Mouse (Mus musculus) R1 (cell line): ENCODE data around the gene Srsf4.

Experiments used
- DNase-seq: peaks from one replicate; pipeline ENCODE4 v3.0.0-alpha.2; 2018; ENCODE audit warnings: low read depth, low spot score

Srsf4 gene

DNA sequence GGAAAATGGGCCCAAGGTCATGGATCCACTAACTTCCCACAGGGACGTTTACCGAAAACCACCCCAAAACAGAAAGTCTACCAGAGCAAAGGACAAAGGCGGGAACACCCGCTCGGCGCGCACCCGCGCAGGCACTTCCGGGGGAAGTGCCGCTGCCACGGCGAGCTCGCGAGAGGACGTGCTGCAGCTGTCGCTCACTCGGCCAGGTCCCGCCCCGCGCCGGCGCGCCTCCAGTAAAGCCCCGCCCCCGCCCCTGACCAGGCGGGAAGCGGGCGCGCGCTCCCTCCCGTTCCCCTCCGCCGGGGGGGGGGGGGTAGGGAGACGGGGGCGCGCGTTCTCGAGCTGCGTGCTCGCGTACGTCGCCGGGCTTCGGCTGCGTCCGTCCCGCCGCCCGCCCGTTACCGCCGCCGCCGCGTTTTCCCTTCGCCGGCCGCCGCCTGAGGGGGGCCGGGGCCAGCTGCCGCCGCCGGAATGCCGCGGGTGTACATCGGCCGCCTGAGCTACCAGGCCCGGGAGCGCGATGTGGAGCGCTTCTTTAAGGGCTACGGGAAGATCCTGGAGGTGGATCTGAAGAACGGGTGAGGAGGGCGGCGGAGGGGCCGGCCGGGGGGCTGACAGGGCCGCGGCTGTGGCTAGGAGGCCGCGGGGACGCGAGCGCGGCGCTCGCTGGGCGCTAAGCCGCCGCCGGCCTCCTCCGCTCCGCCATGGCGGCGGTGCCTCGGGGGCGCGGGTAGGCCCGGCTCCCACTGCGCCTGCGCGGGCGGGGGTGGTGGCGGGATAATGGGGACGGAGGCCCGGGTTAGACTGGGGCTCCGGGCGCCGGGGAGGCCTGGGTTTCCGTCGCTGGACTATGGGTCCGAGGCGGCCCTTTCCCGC lies at the start of gene Srsf4:
Srsf4 (plus strand) TSS at position 325 of the 876 bp plus-strand sequence.
- DNase-seq = peak; percentile 95

DNA sequence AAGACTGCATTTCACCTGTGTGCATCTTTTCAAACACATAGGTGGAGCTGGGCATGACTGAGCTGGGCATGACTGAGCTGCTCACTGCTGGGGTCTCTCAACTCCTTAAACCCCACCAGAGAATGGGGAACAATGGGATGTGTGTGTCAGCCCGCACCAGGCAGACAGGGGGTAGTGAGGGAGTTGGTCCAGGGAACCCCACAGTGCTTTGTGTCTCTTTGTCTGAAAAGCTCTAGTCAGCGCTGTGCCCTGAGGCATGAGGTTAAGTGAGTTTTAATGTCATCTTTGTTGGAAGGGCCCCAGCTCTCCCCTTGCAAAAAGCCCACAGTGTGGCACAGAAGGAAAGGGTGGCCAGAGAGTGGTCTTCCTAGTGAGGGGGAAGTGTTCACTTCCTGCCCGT lies 48.5 kb upstream of the Srsf4 start:
- DNase-seq = no peak

DNA sequence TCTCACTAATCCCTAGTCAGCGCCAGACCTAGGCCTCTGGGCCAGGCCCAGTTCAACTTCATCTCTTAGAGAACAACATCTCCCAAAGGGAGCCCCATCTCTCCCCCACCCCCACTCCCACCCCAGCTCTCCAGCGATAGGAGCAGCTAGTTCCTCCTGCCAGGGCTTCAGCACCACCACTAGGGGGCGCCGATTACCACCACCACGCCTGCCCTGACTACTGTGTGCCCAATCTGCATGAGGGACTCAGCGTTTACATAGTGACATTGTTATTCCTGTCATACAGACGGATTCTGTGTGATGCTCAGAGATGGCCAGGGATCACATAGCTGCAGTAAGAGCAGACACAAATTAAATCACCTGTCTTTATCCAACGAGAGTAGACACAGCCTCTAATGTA lies 47.6 kb upstream of the Srsf4 start:
- peak; percentile 43 for DNase-seq

- peak; percentile 79 for DNase-seq
These were observed 46.5 kb upstream of the Srsf4 start for GRCm38 (mm10) chr4:131826905-131827304.

GRCm38 (mm10) chr4:131829123-131829522 lies 44.3 kb upstream of the Srsf4 start:
- no peak for DNase-seq

GRCm38 (mm10) chr4:131831546-131832045 lies 41.8 kb upstream of the Srsf4 start:
- no peak for DNase-seq

GRCm38 (mm10) chr4:131832759-131833407 lies 40.5 kb upstream of the Srsf4 start:
- no peak for DNase-seq

GRCm38 (mm10) chr4:131833971-131834609 lies 39.3 kb upstream of the Srsf4 start:
- DNase-seq = peak; percentile 34

GRCm38 (mm10) chr4:131836351-131836881 lies 37.0 kb upstream of the Srsf4 start:
- DNase-seq = peak; percentile 39

DNA sequence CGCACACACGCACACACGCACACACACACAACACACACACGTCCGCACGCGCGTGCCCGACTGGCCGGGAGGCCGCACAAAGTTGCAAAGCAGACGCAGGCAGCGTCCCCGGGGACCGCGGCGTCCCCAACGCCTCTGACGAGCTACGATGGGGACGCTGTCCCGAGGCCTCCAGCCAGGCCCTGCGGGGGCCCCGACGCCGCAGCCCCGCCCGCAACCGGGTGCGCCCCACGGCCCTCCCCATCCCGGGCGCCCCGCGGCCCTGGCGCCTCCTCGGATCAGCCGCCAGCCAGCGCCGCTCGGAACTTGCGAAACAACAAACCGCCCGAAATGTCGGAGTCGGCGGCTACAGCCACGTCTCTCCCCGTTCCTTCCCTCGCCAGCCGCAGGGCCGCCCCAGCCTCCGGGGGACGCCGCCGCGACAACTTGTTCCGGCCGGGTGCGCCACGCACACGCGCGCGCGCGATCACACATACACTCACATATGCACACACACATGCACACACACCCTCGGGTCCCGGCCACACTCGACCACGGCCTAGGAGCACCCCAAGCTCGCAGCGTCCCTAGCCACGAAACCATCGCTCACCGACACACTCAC lies 36.4 kb upstream of the Srsf4 start:
- DNase-seq = no peak

DNA sequence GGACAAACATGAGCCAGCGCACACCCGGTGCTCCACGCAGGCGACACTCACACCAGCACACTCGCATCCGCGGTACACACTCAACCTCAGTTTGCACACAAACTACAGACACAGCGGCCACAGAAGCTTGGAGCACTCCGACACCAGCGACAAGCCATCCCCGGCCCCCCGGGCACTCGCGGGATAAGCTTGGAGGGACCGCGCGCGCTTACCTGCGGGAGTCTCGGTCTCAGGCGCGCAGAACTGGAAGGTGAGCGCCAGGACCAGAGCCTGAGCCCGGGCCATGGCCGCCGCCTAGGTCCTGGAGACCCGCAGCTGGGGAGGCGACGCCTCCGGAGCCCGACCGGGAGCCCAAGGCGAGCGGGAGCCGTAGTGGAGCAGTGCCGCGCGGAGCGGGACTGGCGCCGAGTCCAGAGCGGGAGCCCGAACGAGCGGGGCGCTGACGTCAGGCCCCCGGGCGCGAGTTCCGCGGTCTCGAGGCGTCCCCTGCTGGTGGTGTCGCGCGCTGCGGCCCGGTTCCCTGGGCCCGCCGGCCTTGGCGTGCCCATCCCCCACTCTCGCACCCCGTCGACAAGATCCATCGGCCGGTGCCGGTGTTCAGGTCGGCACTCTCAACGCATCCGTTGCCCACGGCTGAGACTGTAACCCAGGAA lies 35.4 kb upstream of the Srsf4 start, which contains the start of gene Ptpru:
Ptpru (minus strand) TSS at position 417 of the 653 bp plus-strand sequence.
- peak; percentile 75 for DNase-seq

DNA sequence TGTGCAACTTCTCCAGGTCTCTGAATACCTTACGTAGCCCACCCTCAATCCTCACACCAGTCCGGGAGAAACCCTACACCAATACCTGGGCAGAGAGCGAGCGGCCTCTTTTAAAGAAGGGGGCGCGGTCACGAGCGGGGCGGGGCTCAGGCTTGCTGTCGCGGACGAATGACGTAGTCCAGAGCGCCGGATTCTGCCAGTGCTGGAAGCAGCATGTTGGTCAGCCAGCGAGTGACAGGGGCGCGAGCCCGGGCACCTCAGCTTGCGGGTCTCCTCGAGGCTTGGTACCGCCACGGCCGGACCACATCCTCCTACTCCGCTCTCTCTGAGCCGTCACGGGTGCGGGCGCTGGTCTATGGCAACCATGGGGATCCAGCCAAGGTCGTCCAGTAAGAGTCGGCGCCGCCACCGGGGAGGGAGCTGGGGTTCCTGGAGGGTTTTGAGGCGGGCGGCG lies 30.1 kb upstream of the Srsf4 start, which contains the start of gene Mecr:
Mecr (plus strand) TSS at position 181 of the 454 bp plus-strand sequence.
- peak; percentile 94 for DNase-seq

GRCm38 (mm10) chr4:131845991-131846778 lies 27.2 kb upstream of the Srsf4 start:
- DNase-seq = no peak

GRCm38 (mm10) chr4:131848082-131848481 lies 25.3 kb upstream of the Srsf4 start:
- no peak for DNase-seq

DNA sequence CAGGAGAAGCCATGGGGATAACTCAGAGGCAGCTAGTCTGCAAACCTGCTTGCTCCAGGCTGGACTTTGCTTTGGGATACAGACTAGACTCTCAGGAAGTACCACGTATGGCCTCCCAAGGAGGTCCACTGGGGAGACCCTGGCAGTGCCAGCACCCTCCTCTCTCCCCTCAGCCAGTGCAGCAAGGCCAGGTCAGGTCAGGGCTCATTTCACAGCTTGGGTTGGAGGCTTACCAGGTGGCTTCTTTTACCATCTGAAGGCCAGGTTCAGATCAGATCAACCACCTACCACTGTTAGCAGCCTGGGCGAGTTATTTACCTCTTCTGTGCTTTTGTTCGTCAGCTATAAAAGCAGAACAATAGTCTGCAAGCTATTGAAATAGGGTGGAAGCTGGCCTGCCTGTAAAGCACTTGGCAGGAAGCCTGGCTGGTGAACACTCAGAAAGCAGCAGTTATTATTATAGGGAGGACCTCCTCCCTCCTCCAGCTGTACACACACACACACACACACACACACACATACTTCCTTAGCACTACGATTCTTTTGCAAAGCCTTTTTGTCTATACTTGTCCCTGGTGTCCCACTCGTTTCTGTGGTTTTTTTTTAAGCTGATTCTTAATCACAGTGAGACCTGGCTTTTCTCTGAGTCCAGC lies 23.3 kb upstream of the Srsf4 start:
- no peak for DNase-seq

GRCm38 (mm10) chr4:131854950-131855349 lies 18.5 kb upstream of the Srsf4 start:
- DNase-seq = no peak

GRCm38 (mm10) chr4:131860492-131861340 lies 12.7 kb upstream of the Srsf4 start:
- peak; percentile 81 for DNase-seq

- no peak for DNase-seq
These were observed 12.1 kb upstream of the Srsf4 start for GRCm38 (mm10) chr4:131861341-131861739.
